Comparison of ENCODE assay signal across 7 mouse cellular contexts in the genomic region with DNA sequence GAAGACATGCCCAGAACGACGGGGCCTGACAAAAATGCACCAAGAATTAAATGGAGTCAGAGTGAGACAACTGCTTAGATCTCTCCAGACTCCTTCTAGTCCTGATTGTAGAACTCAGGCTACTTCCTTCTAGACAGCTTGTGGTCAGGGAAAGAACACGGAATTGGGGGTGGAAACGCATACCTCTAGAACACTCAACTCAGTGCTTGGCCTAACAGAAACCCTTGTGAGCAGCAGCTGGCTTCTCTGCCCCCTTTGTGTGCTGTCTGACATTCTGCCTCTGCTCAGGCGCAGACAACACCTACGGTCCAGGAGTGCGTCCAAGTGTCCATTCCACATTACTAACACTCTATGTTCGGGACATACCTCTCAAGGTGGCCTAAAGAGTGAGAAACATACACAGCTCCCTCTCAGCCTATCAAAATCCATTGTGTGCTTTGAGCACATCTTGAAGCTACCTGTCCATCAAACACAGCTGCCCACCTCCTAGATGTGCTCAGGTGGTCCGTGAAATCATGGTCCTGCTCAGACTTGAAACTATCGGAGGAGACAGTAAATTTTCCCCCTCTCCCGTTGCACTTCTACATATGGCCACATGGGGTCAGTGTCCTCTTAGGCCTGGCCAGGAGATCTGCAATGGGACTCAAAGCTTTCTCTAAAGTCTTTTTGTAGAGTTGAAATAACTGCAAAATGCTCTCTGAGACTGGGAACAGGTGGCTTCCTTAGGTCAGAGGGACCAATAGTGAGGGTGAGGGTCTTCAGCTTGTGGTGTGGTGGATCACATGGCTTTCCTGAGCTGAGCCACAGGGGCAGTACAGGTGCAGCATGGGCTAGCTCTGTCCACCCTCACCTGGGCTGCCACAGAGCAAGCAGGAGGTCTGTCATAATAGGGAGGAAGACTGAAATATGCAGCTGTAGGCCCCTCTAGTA. TPM values are rescaled to one million over a fixed set of nuclear protein-coding genes. Genes with fewer than 3 reads are reported as not detected.
A peak's percentile ranks its signal among the peaks of the same experiment; 100 is the strongest.
DNase-seq lines count a peak whose midpoint lies in the region; ATAC-seq and TF ChIP-seq lines count a peak whose summit lies in the region.

No protein-coding gene starts in this region.

- ATAC-seq in midbrain, embryonic 11.5 days (ENCODE audit: low FRiP score), result peak; percentile 61

- no peak overlapping the region for H3K27ac ChIP-seq in cerebellum, adult 2 months (ENCODE audit: insufficient read depth, low read length)
- H3K27ac ChIP-seq in midbrain, embryonic 11.5 days (ENCODE audit: low read depth, low read length), result no peak overlapping the region

- no peaks in the 10 kb centered on the region for H3K27me3 ChIP-seq in cerebellum, adult 2 months (ENCODE audit: control insufficient read depth, insufficient read depth, low read length)
- no peaks in the 10 kb centered on the region for H3K27me3 ChIP-seq in midbrain, embryonic 11.5 days (ENCODE audit: control insufficient read depth, insufficient read depth, low read length)

- intact Hi-C loops in left cerebral cortex, postnatal 4 days (cut with DNase I), result loop anchor here (2.0 to 10.0 kb wide), 2 partner anchors 147 to 173 kb away; no protein-coding TSS in a partner anchor

- H3K36me3 ChIP-seq in midbrain, embryonic 11.5 days (ENCODE audit: control insufficient read depth, insufficient read depth, low read length), result no peaks in the 10 kb centered on the region

- peak; percentile 92 for TF ChIP-seq CTCF in cerebellum, adult 2 months (IDR thresholded peaks at IDR 0.05; ENCODE audit: borderline replicate concordance, insufficient read depth, low read depth, low read length)

- no peaks in the 10 kb centered on the region for H3K9me3 ChIP-seq in midbrain, embryonic 11.5 days (ENCODE audit: control insufficient read depth, low read length)

- DNase-seq in T-cell, adult 2 months (ENCODE audit: low spot score), result peak; percentile 42
- DNase-seq in cerebellum, adult 2 months, result peak; percentile 35 to 69
- DNase-seq in forelimb bud, embryonic 11.5 days (ENCODE audit: low read depth, low spot score), result peak; percentile 79
- DNase-seq in induced T-regulatory cell, adult 2 months (ENCODE audit: low read depth), result peak; percentile 79
- DNase-seq in left cerebral cortex, postnatal 4 days, result peak; percentile 58
- DNase-seq in midbrain, embryonic 11.5 days (ENCODE audit: low spot score, missing footprints), result peak; percentile 94
- peak; percentile 57 for DNase-seq in right cerebral cortex, postnatal 4 days

- no peak overlapping the region for H3K9ac ChIP-seq in midbrain, embryonic 11.5 days (ENCODE audit: low read length)

- TF ChIP-seq POLR2A in cerebellum, adult 2 months (IDR thresholded peaks at IDR 0.05; ENCODE audit: borderline replicate concordance, insufficient read depth, low read length), result no peak

- WGBS in cerebellum, adult 2 months, result 62% methylated on average over 11 of the region's 11 CpGs
- WGBS in midbrain, embryonic 11.5 days, result 64% methylated on average over 11 of the region's 11 CpGs

- H3K4me1 ChIP-seq in cerebellum, adult 2 months (ENCODE audit: control insufficient read depth, insufficient read depth, low read length), result no peaks in the 10 kb centered on the region
- H3K4me1 ChIP-seq in midbrain, embryonic 11.5 days (ENCODE audit: control insufficient read depth, insufficient read depth, low read length), result no peaks in the 10 kb centered on the region

- no peak overlapping the region for H3K4me2 ChIP-seq in midbrain, embryonic 11.5 days

- H3K4me3 ChIP-seq in cerebellum, adult 2 months (replicated peaks; ENCODE audit: insufficient read depth, low read depth, low read length), result no peak overlapping the region
- no peak overlapping the region for H3K4me3 ChIP-seq in midbrain, embryonic 11.5 days (ENCODE audit: low read depth, low read length)

RNA-seq across cellular contexts. Expression of a gene that starts 22.9 kb away (rescaled TPM):
- polyA plus RNA-seq in cerebellum, adult 2 months (2012; rRNA removed), result 47.0 and 48.8 TPM in 2 replicates
- 10 to 100 TPM; 57.3 to 58.4 TPM for total RNA-seq in left cerebral cortex, postnatal 4 days (2021)
- 21.5 and 22.7 TPM in 2 replicates for polyA plus RNA-seq in midbrain, embryonic 11.5 days (2014; fragmentation: Nextera tagmentation; extraction: Ambion mirVana)

Comparison
In these comparisons a context has a peak if more than half of its experiments do, and no peak if none do; other contexts are left out.
1. DNase-seq: peak in every context shown above with its lines; median percentile 94 in midbrain, embryonic 11.5 days; 79 in forelimb bud, embryonic 11.5 days; 79 in induced T-regulatory cell, adult 2 months; 58 in left cerebral cortex, postnatal 4 days; 57 in right cerebral cortex, postnatal 4 days; 52 in cerebellum, adult 2 months; 42 in T-cell, adult 2 months.